Mouse (Mus musculus): ENCODE measurements around the gene Met. TPM values are rescaled to one million over a fixed set of nuclear protein-coding genes. Genes with fewer than 3 reads are reported as not detected.

The Met gene
- total and polyA plus RNA-seq, 3 experiments: 0.13 to 0.53 (median 0.26) TPM

DNA sequence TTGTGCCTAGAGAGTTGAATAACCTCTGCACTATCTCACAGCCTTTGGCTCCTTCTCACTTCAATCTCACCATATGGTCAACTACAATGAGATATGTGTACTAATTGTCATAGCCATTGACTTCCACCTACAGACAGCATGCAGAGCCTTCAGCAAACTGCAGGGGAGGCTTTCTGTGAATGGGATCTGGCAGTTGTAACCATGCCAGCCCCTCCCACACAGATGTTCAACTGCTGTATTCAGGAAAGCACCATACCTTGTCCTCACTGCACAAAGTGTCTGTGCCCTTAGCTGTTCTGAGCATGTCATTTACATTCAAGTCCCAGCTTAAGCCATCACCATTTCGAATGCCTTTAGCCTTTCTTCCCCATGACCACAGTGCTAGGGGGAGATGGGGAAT is 14.2 kb downstream of the Met start:
- Histone ChIP-seq H3K79me2 (replicated peaks; ENCODE audit: control insufficient read depth, extremely low read depth, insufficient read depth, poor library complexity, severe bottlenecking) (no peaks in the 10 kb centered on the region), H3K4me3 (replicated peaks in 1 of 3; ENCODE audit: low read depth in 2 of 3, low read length in 2 of 3, poor library complexity in 1 of 3) (no peak overlapping the region), H3K27ac (ENCODE audit: insufficient read depth, low read depth) (no peak overlapping the region), H3K9me3 (replicated peaks; ENCODE audit: low read length) (no peaks in the 10 kb centered on the region), H3K4me2 (ENCODE audit: insufficient read depth, low read depth, poor library complexity, severe bottlenecking) (no peak overlapping the region), H3K27me3 (replicated peaks) (no peaks in the 10 kb centered on the region), H3K36me3 (replicated peaks in 1 of 2; ENCODE audit: control insufficient read depth in 1 of 2, insufficient read depth in 1 of 2, low read length in 1 of 2) (no peaks in the 10 kb centered on the region), H3K9ac (ENCODE audit: insufficient read depth, low read depth) (no peak overlapping the region), H3K4me1 (ENCODE audit: control insufficient read depth in 1 of 2, insufficient read depth in 2 of 2) (peaks cover 0 to 16% of the 10 kb centered on the region in 2 experiments; a peak in 2 of 4 replicates)
- dilution Hi-C loops (cut with MboI; ENCODE audit: extremely low pct_ligation_motif_present, extremely low pct_unique_long_range_greater_than_20kb, low sequenced_read_pairs): no loop called here
- TF ChIP-seq MEF2A (IDR thresholded peaks at IDR 0.05; ENCODE audit: borderline replicate concordance, low read depth, low read length) (no peak), E2F4 (IDR thresholded peaks at IDR 0.05; ENCODE audit: insufficient replicate concordance, low read depth, low read length) (no peak), EP300 (IDR thresholded peaks at IDR 0.05; ENCODE audit: low read length) (no peak), HCFC1 (IDR thresholded peaks at IDR 0.05; ENCODE audit: low read depth, low read length) (no peak), USF1 (IDR thresholded peaks at IDR 0.05; ENCODE audit: low read depth, low read length) (no peak), IRF4 (IDR thresholded peaks at IDR 0.05; ENCODE audit: low read depth, low read length) (no peak), POLR2AphosphoS2 (IDR thresholded peaks at IDR 0.05; ENCODE audit: low read depth, low read length) (no peak), MXI1 (IDR thresholded peaks at IDR 0.05; ENCODE audit: low read depth, low read length) (no peak), ETS1 (conservative IDR thresholded peaks at IDR 0.05; ENCODE audit: low read depth, low read length) (no peak), SMC3 (IDR thresholded peaks at IDR 0.05; ENCODE audit: low read depth, low read length) (no peak), CTCF (conservative IDR thresholded peaks at IDR 0.05 in 1 of 2, IDR thresholded peaks at IDR 0.05 in 1 of 2; ENCODE audit: low read depth in 2 of 2, low read length in 2 of 2) (no peak), ELF1 (IDR thresholded peaks at IDR 0.05; ENCODE audit: low read depth, low read length) (no peak), ZC3H11A (IDR thresholded peaks at IDR 0.05; ENCODE audit: low read depth, low read length) (no peak), MAFK (IDR thresholded peaks at IDR 0.05; ENCODE audit: insufficient replicate concordance, low read length) (no peak), BHLHE40 (IDR thresholded peaks at IDR 0.05; ENCODE audit: low read depth, low read length) (no peak), TCF12 (IDR thresholded peaks at IDR 0.05; ENCODE audit: low read depth, low read length) (no peak), RAD21 (IDR thresholded peaks at IDR 0.05; ENCODE audit: low read depth, low read length) (no peak), MAX (IDR thresholded peaks at IDR 0.05; ENCODE audit: low read length) (no peak), POLR2A (IDR thresholded peaks at IDR 0.05; ENCODE audit: low read depth, low read length) (no peak), NELFE (IDR thresholded peaks at IDR 0.05; ENCODE audit: low read depth, low read length) (no peak)
- in situ Hi-C loops (cut with MboI; ENCODE audit: low pct_ligation_motif_present, low pct_unique_long_range_greater_than_20kb, low sequenced_read_pairs): no loop called here
- DNase-seq (ENCODE audit: extremely low read depth): peak; percentile 3

DNA sequence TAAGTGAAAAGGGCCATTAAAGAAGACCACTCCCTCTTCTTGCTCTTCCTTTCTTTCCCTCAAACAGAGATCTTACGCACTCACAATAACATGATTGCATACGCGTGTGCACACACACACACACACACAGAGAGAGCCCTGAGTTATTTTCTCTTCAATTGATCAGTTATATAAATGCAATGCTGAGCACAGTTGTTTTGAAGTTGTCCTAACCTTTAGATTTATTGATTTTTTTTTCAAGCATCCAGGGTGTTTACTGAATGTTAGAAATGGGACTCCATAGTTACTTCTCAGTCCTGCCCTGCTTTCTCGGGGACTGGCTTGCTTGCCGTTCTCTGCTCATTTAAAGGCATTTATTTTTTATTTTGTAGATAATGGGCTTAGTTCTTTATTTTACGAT is 14.7 kb downstream of the Met start:
- no peak overlapping the region for H3K4me3 ChIP-seq (replicated peaks in 1 of 3; ENCODE audit: low read depth in 2 of 3, low read length in 2 of 3, poor library complexity in 1 of 3)
- H3K27ac ChIP-seq (ENCODE audit: insufficient read depth, low read depth): no peak overlapping the region
- TF ChIP-seq RAD21 (IDR thresholded peaks at IDR 0.05; ENCODE audit: low read depth, low read length): no peak
- no peak for TF ChIP-seq POLR2AphosphoS2 (IDR thresholded peaks at IDR 0.05; ENCODE audit: low read depth, low read length)
- no peak for TF ChIP-seq MAFK (IDR thresholded peaks at IDR 0.05; ENCODE audit: insufficient replicate concordance, low read length)
- H3K79me2 ChIP-seq (replicated peaks; ENCODE audit: control insufficient read depth, extremely low read depth, insufficient read depth, poor library complexity, severe bottlenecking): no peaks in the 10 kb centered on the region
- no peaks in the 10 kb centered on the region for H3K27me3 ChIP-seq (replicated peaks)
- dilution Hi-C loops (cut with MboI; ENCODE audit: extremely low pct_ligation_motif_present, extremely low pct_unique_long_range_greater_than_20kb, low sequenced_read_pairs): no loop called here
- in situ Hi-C loops (cut with MboI; ENCODE audit: low pct_ligation_motif_present, low pct_unique_long_range_greater_than_20kb, low sequenced_read_pairs): no loop called here
- H3K4me1 ChIP-seq (ENCODE audit: control insufficient read depth in 1 of 2, insufficient read depth in 2 of 2): peaks cover 0 to 16% of the 10 kb centered on the region in 2 experiments; a peak in 2 of 4 replicates
- no peak for DNase-seq (ENCODE audit: extremely low read depth)
- no peak overlapping the region for H3K4me2 ChIP-seq (ENCODE audit: insufficient read depth, low read depth, poor library complexity, severe bottlenecking)
- no peaks in the 10 kb centered on the region for H3K36me3 ChIP-seq (replicated peaks in 1 of 2; ENCODE audit: control insufficient read depth in 1 of 2, insufficient read depth in 1 of 2, low read length in 1 of 2)
- no peaks in the 10 kb centered on the region for H3K9me3 ChIP-seq (replicated peaks; ENCODE audit: low read length)
- no peak overlapping the region for H3K9ac ChIP-seq (ENCODE audit: insufficient read depth, low read depth)
